Mouse (Mus musculus) urinary bladder, postnatal 14 days (tissue): ENCODE results near the gene AI481877.
A peak's percentile ranks its signal among the peaks of the same experiment; 100 is the strongest.
"Not testable (repeated sequence)": the region's sequence is repeated elsewhere in the genome, so short reads cannot be mapped to it uniquely, and the experiment has no call there.

Source experiments
- DNase-seq: peaks from one replicate; pipeline ENCODE4 v3.0.0; 2021; ENCODE audit warnings: low spot score

The AI481877 gene

GRCm38 (mm10) chr4:59138507-59139033 is at the start of gene AI481877:
Gene AI481877, minus strand, starts transcription at chr4:59138983.
- not testable (repeated sequence) for DNase-seq

- DNase-seq = no peak
Observed at GRCm38 (mm10) chr4:59188474-59188801, 49.7 kb upstream of the AI481877 start.

DNA sequence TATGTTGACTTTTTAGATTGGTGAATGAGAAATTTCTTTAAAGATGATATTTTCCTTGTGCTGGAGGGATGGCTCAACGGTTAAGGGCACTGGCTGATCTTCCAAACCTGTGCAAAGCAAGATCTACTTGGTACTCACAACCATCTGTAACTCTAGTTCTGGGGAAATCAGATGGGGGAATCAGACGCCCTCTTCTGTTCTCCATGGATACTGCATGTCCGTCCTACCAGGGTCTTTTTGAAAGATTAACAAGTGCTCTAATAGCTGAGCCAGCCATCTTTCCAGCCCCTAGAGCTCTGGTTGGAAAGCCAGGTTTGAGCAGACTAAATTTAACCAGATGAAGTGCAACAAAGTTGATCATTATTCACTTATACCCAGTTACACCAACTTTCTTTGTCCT is 48.5 kb upstream of the AI481877 start:
- peak; percentile 27 for DNase-seq

GRCm38 (mm10) chr4:59185671-59186070 is 46.9 kb upstream of the AI481877 start:
- DNase-seq = no peak

- DNase-seq = no peak
Observed at GRCm38 (mm10) chr4:59181320-59182271, 42.8 kb upstream of the AI481877 start.

DNA sequence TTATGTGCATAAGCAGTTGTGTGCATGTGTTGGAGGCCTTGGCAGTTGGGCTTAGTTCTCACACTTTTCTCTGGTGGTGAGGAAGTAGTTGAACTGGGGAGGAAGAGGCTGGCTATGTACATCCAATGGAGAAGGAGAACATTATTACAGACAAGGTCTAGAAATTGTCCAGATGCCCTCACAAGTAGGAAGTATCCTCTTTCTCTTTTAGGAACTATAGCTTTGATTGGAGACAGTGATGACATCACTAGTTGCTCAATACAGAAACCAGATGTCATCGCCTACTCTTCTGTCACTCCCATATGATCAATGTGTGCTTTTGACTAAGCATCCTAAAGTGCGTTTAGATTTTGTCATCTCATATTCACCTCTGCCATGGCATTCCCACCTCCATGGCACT is 38.8 kb upstream of the AI481877 start:
- DNase-seq = no peak

DNA sequence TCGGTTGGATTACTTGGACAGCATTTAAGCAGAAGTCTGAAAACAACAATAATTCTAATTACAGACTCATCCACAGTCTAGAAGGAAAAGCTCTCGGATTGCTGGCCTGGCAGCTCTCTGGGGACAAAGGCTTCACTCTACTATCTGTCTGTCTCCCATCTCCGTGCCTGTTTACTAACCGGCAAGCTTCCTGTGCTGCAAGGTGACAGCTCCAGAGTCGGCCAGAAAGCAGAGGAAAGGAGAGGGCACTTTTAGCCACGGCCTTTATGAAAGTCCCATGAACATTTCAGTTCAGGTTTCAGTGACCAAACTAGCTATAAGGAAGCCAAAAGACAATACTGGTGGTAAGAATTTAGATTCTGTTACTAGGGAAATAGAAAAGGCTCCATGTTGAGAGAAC is 37.1 kb upstream of the AI481877 start:
- DNase-seq = no peak

DNA sequence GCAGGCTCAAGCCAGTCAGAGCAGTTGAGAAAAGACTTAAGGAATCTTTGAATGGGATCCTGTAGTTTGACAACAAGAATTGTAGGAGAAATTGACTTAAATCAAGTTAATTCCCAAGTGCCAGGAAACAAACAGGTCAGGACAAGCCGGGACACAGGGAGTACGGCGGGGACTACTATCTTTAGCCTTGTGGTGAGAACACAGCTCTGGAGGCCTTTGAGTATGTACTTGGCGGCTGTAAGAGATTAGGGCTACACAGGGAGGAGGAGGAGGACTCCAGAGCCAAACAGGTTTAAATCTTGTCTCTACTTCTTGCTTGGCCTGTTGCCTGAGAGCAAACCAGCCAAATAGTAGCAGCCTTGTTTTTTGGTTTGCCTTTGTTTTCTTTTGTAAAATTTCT is 36.2 kb upstream of the AI481877 start:
- DNase-seq = peak; percentile 15

DNA sequence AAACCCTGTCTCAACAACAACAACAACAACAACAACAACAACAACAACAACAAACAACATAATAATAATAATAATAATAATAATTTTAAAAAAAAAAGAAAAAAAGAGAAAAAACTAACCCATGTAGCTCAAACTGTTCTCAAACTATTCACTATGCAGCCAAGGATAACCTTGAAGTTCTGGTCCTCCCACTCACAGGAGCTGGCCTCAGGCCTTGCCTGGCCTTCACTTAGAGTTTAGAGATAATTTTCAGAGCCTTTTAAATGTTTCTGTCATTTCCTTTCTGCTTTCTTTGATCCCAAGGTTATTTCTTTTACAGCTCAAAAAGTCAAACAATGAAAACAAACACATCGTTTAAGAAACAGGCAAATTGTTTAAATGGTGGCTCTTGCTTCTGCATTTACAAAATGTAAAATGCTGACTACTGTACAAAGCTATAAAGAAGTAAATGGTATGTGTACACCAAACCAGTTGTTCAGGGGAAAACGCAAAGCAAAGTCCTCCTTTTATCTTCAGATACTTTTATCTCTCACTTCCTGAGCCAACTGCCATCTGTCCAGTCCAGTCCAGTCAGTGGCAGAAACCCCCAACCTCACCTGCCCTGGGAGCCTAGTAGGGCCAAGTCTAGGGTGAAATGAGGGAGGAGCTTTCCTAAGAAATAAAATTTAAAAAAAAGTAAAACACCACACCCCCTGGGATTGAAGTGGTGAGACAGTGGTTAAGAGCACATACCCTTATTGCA is 34.6 kb upstream of the AI481877 start:
- DNase-seq = no peak

GRCm38 (mm10) chr4:59172616-59173015 is 33.8 kb upstream of the AI481877 start:
- DNase-seq = no peak

DNA sequence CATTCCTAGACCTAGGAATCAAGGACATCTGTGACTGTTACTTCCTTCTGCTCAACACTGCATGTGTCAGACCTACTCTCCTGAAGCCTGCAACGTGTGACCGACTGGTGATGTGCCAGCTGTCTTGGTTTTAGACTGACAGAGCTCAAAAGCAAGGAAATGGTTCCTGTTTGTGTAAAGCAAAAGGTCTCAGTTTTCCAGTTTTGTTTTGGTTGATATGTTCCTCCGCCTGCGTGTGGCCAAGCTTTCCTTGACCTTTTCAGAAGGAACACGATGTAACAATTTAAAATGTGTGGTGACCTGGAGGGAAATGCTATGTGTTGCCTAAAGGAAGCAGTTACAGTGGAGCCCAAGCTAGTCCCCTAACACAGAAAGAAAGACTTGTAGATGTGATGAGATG is 31.2 kb upstream of the AI481877 start:
- no peak for DNase-seq

DNA sequence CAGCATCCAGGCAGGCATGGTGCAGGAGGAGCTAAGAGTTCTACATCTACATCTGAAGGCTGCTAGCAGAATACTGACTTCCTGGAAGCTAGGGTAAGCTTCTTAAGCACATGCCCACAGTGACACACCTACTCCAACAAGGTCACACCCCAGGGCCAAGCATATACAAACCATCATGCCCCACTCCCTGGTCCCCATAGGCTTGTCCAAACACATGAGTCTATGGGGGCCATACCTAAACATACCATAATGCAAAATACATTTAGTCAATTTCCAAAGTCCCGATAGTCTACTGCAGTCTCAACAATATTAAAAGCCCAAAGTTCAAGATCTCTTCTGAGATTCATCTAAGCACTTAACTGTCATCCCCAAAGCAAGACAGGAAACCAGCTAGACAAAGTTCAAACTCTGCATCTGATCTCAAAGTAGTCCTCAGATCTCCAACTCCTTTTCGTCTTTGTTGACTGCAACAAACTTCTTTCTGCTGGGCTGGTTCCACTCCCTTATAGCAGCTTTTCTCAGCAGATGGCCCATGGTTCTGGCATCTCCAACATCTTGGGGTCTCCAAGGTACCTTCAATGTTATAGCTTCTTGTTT is 28.6 kb upstream of the AI481877 start:
- DNase-seq = no peak

DNA sequence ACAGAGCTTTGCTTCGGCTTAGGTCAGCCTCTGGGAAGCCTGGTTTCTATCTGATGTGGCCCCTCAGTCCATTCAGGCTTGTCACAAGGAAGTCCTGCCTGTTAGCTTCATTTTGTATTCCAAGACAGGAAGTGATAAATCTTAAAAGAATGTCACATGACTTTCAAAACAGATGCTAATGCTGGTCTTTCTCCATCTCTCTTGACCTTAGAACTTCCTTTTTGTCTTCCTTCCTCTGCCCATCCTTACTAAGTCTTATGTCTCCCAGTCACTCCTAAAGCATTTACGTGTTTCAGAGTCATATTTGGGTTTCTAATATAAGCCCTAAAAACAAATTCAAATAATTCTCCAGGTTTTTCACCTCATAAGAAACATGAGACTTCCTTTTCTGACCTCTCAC is 25.3 kb upstream of the AI481877 start:
- DNase-seq = no peak

- no peak for DNase-seq
Observed at GRCm38 (mm10) chr4:59160959-59161670, 22.3 kb upstream of the AI481877 start.

DNA sequence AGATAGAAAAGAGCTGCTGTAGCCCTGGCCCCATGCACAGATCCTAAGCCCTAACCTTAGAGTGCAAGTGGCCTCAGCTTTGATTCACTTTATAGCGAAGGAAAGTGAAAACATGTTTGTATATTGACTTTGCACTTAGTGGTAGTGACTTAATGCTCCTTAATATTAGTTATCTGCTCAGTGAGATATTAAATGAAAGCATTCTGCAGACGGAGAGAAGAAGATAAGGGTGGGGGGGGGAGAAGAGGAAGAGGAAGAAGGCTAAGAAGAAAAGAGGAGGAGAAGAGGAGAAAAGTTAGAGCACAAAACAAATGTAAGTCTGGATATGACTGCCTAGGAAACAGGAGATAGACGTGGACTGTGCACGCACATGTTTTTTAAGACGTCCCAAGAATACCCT is 21.5 kb upstream of the AI481877 start:
- DNase-seq = no peak

- DNase-seq = no peak
Observed at GRCm38 (mm10) chr4:59157654-59158053, 18.9 kb upstream of the AI481877 start.

- no peak for DNase-seq
Observed at GRCm38 (mm10) chr4:59156897-59157592, 18.3 kb upstream of the AI481877 start.

GRCm38 (mm10) chr4:59151953-59152352 is 13.2 kb upstream of the AI481877 start:
- no peak for DNase-seq

- DNase-seq = no peak
Observed at GRCm38 (mm10) chr4:59150907-59151306, 12.1 kb upstream of the AI481877 start.

- DNase-seq = no peak
Observed at GRCm38 (mm10) chr4:59149043-59149442, 10.3 kb upstream of the AI481877 start.

DNA sequence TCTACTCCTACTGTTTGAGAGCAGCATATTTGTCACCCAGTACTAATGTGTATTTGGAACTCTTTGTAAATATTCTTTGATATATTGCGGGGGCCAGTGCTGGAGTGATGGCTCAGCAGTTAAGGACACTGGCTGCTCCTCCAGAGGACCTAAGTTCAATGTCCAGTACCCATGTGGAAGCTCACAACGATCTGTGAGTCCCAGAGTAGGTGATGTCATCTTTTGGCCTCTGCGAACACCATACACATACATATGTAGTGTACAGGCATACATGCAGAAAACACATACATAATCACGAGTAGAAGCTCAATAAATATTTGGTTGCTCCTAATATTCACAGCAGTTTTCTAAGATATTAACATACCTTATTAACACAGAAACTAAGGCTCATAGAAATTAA is 9.8 kb downstream of the AI481877 start:
- no peak for DNase-seq
